Mouse (Mus musculus): Measurements from ENCODE around the gene Ccnq. TPM values are rescaled to one million over a fixed set of nuclear protein-coding genes. Genes with fewer than 3 reads are reported as not detected.

The Ccnq gene
- polyA plus RNA-seq, 1 experiment from 2014 or later = 37.9 TPM

GRCm38 (mm10) chr11:78780571-78780970 lies 29.0 kb upstream of the Ccnq start:
- WGBS = 84% methylated on average over 3 of the region's 3 CpGs
- no peak overlapping the region for H3K27ac ChIP-seq (replicated peaks)
- H3K4me1 ChIP-seq = peaks cover 30% of the 10 kb centered on the region
- no peak for DNase-seq (ENCODE audit: low spot score)
- no peaks in the 10 kb centered on the region for H3K36me3 ChIP-seq (replicated peaks)
- no peaks in the 10 kb centered on the region for H3K9me3 ChIP-seq
- no peak overlapping the region for H3K4me3 ChIP-seq
- H3K27me3 ChIP-seq (replicated peaks; ENCODE audit: low read depth, poor library complexity, severe bottlenecking) = peaks cover 7% of the 10 kb centered on the region; the same call in 1 of the 2 replicates

- H3K27me3 ChIP-seq (replicated peaks; ENCODE audit: low read depth, poor library complexity, severe bottlenecking) = peaks cover 7% of the 10 kb centered on the region; the same call in 1 of the 2 replicates
These were observed 28.5 kb upstream of the Ccnq start for GRCm38 (mm10) chr11:78780002-78780401.

GRCm38 (mm10) chr11:78777851-78778680 lies 26.5 kb upstream of the Ccnq start:
- DNase-seq (ENCODE audit: low spot score) = no peak
- peaks cover 22% of the 10 kb centered on the region for H3K4me1 ChIP-seq
- H3K4me3 ChIP-seq = no peak overlapping the region
- no peaks in the 10 kb centered on the region for H3K9me3 ChIP-seq
- 0 out of 2 replicates have a peak overlapping the region, but pooled peaks have one; percentile 14 for H3K27ac ChIP-seq (replicated peaks)
- 61% methylated on average over 10 of the region's 10 CpGs for WGBS
- no peaks in the 10 kb centered on the region for H3K36me3 ChIP-seq (replicated peaks)
- H3K27me3 ChIP-seq (replicated peaks; ENCODE audit: low read depth, poor library complexity, severe bottlenecking) = peaks cover 7% of the 10 kb centered on the region; the same call in 1 of the 2 replicates

More at GRCm38 (mm10) chr11:78780002-78780401, 28.5 kb upstream of the Ccnq start:
- Histone ChIP-seq H3K27ac (replicated peaks) (no peak overlapping the region), H3K36me3 (replicated peaks) (no peaks in the 10 kb centered on the region), H3K4me1 (peaks cover 30% of the 10 kb centered on the region), H3K9me3 (no peaks in the 10 kb centered on the region), H3K4me3 (no peak overlapping the region)
- WGBS = 95% methylated on average over 3 of the region's 3 CpGs
- DNase-seq (ENCODE audit: low spot score) = no peak

GRCm38 (mm10) chr11:78771751-78772283 lies 20.3 kb upstream of the Ccnq start:
- H3K27ac ChIP-seq (replicated peaks) = no peak overlapping the region
- H3K36me3 ChIP-seq (replicated peaks) = no peaks in the 10 kb centered on the region
- WGBS = 57% methylated on average over 11 of the region's 11 CpGs
- no peaks in the 10 kb centered on the region for H3K27me3 ChIP-seq (replicated peaks; ENCODE audit: low read depth, poor library complexity, severe bottlenecking)
- DNase-seq (ENCODE audit: low spot score) = no peak
- H3K4me1 ChIP-seq = peaks cover 20% of the 10 kb centered on the region
- H3K9me3 ChIP-seq = no peaks in the 10 kb centered on the region
- no peak overlapping the region for H3K4me3 ChIP-seq

DNA sequence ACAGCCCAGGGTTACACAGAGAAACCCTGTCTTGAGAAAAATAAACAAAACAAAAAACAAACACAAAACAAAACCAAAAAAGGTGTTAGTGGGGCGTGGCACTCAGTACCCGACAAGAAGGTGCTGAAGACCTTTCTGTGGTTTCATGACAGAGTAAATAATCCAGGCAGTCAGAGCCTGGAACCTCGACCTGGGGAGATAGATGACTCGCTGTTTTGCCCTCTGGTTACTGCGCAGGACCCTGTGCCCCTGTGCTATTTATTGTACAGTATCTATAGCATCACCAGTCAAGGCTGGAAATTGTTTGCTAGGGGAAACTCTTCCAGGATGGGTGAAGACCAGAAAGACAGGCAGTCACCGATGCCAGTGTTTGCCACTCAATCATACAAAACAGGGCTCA lies 18.9 kb upstream of the Ccnq start:
- Histone ChIP-seq H3K9me3 (no peaks in the 10 kb centered on the region), H3K4me1 (peaks cover 18% of the 10 kb centered on the region), H3K27ac (replicated peaks) (no peak overlapping the region), H3K4me3 (no peak overlapping the region), H3K36me3 (replicated peaks) (no peaks in the 10 kb centered on the region), H3K27me3 (replicated peaks; ENCODE audit: low read depth, poor library complexity, severe bottlenecking) (no peaks in the 10 kb centered on the region)
- WGBS = 87% methylated on average over 6 of the region's 6 CpGs
- no peak for DNase-seq (ENCODE audit: low spot score)

DNA sequence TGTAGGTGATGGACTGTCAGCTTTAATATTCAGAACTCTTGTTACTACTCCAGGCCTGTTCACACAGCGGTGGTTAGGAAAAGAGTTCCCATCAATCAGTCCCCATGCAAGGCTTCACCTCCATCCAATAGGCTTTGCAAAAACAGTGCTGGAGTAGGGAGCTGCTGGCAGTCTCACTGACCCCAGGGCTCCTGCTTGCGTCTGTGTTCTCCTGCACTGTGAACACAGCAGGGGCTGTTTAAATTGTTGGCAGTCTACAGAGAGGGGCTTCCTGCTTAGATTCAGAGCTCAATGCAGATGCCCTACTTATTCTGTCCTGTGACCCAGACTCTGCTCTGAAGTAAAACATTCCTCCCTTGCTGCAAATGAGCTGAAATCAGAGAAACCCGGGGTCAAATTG lies 17.2 kb upstream of the Ccnq start:
- 35% methylated on average over 3 of the region's 3 CpGs for WGBS
- Histone ChIP-seq H3K27ac (replicated peaks) (no peak overlapping the region), H3K9me3 (no peaks in the 10 kb centered on the region), H3K27me3 (replicated peaks; ENCODE audit: low read depth, poor library complexity, severe bottlenecking) (no peaks in the 10 kb centered on the region), H3K4me1 (peaks cover 18% of the 10 kb centered on the region), H3K36me3 (replicated peaks) (no peaks in the 10 kb centered on the region), H3K4me3 (no peak overlapping the region)
- no peak for DNase-seq (ENCODE audit: low spot score)

DNA sequence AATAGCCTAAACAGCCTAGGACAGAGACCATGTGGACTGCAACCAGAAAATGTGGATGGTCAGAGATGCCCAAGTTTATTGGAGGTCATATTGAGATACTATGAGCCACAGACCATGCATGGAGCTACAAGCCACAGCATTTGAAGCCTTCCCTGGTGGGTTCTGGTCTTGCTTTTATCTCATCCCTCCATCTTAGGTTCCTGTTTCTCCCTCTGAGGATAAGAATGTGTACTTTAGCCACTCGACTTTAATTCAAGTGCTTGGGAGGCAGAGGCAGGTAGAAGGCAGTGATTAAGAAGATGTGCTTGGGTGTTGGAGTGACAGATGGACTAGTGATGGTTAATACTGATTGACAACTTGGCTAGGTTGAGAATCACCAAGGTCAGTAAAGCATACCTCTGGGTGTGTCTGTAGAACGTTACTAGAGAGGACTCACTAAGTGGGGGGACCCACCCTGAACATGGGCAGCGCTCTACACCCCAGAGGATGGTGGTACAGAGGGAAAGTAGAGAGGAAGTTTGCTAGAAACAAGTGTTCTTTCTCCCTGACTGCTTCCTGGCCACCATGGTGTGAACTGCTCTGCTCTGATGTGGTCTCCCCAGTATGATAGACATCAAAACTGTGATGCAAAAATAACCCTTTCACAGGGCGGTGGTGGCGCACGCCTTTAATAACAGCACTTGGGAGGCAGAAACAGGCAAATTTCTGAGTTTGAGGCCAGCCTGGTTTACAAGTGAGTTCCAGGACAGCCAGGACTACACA lies 14.7 kb upstream of the Ccnq start:
- no peak overlapping the region for H3K27ac ChIP-seq (replicated peaks)
- H3K36me3 ChIP-seq (replicated peaks) = no peaks in the 10 kb centered on the region
- no peak for DNase-seq (ENCODE audit: low spot score)
- no peak overlapping the region for H3K4me3 ChIP-seq
- H3K27me3 ChIP-seq (replicated peaks; ENCODE audit: low read depth, poor library complexity, severe bottlenecking) = no peaks in the 10 kb centered on the region
- H3K9me3 ChIP-seq = no peaks in the 10 kb centered on the region
- 90% methylated on average over 6 of the region's 6 CpGs for WGBS
- peaks cover 18% of the 10 kb centered on the region for H3K4me1 ChIP-seq

- no peak for DNase-seq (ENCODE audit: low spot score)
- H3K27me3 ChIP-seq (replicated peaks; ENCODE audit: low read depth, poor library complexity, severe bottlenecking) = 0 out of 2 replicates have a peak, but pooled peaks cover 4% of the 10 kb centered on the region
- H3K27ac ChIP-seq (replicated peaks) = no peak overlapping the region
- peaks cover 18% of the 10 kb centered on the region for H3K4me1 ChIP-seq
- no peaks in the 10 kb centered on the region for H3K9me3 ChIP-seq
- WGBS = 81% methylated on average over 6 of the region's 6 CpGs
- H3K4me3 ChIP-seq = no peak overlapping the region
- H3K36me3 ChIP-seq (replicated peaks) = no peaks in the 10 kb centered on the region
These were observed 13.3 kb upstream of the Ccnq start for GRCm38 (mm10) chr11:78764820-78765219.

DNA sequence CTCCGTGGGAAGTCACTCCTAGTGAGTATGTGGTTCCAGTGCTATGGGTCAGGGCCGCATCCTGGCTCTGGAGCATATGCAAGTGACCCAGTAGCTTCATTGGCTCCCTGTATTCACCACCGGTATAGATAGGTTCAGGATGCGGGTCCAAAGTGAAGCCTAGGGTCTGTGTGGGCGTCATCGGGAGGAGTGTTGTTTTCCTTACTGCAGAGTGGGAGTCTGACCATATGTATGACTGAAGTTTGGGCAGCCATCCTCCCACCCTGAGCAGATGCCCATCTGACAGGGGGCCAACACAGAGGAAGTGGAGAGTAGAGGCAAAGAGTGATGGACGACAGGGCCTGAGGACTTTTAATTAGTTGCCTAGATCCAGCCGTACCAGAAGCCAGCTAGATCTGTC lies 12.8 kb upstream of the Ccnq start:
- H3K4me3 ChIP-seq = no peak overlapping the region
- H3K27me3 ChIP-seq (replicated peaks; ENCODE audit: low read depth, poor library complexity, severe bottlenecking) = 0 out of 2 replicates have a peak, but pooled peaks cover 4% of the 10 kb centered on the region
- no peak for DNase-seq (ENCODE audit: low spot score)
- H3K36me3 ChIP-seq (replicated peaks) = no peaks in the 10 kb centered on the region
- no peak overlapping the region for H3K27ac ChIP-seq (replicated peaks)
- peaks cover 18% of the 10 kb centered on the region for H3K4me1 ChIP-seq
- WGBS = 82% methylated on average over 8 of the region's 8 CpGs
- H3K9me3 ChIP-seq = no peaks in the 10 kb centered on the region

DNA sequence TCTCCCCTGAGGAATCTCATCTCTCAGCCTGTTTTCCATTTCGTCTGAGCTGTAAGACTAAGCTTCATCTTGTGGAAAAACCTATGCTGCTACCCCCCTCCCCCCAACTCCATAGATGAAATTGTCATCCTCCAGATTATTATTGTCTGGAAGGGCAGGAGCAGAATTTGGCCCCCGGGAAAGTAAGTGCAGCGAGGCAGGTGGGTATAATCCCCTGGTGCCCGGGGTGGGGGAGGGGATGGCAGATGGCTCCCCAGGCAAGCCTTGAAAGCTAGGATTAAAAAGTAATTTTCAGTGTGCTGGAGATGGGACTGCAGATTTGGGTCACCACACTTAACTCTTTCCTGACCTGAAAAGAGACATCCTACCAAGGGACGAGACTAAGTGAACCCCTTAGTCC lies 10.7 kb upstream of the Ccnq start:
- no peak for DNase-seq (ENCODE audit: low spot score)
- Histone ChIP-seq H3K27ac (replicated peaks) (no peak overlapping the region), H3K4me3 (no peak overlapping the region), H3K36me3 (replicated peaks) (no peaks in the 10 kb centered on the region), H3K4me1 (peaks cover 14% of the 10 kb centered on the region), H3K27me3 (replicated peaks; ENCODE audit: low read depth, poor library complexity, severe bottlenecking) (0 out of 2 replicates have a peak, but pooled peaks cover 4% of the 10 kb centered on the region), H3K9me3 (no peaks in the 10 kb centered on the region)
- WGBS = 32% methylated on average over 5 of the region's 5 CpGs

DNA sequence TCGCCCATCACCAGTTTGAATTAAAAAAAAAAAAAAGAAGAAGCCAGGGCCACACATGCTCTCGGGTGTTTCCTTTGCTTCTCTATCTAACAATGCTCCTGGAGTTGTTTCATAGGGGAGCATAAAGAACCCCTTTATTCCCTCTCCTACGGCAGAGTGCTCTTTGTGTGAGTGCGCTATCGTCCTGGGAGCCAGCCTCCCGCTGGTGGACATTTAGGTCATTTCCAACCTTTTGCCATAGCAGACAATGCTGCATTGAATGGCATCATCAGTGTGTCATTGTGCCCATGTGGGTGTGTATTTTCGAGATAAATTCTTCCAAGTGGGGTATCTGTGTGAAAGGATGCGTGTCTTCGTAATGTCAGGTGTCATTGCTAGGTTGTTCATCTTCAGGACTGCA lies 9.6 kb upstream of the Ccnq start:
- H3K27ac ChIP-seq (replicated peaks) = no peak overlapping the region
- H3K9me3 ChIP-seq = no peaks in the 10 kb centered on the region
- no peaks in the 10 kb centered on the region for H3K36me3 ChIP-seq (replicated peaks)
- no peak for DNase-seq (ENCODE audit: low spot score)
- WGBS = 56% methylated on average over 9 of the region's 9 CpGs
- peaks cover 14% of the 10 kb centered on the region for H3K4me1 ChIP-seq
- 0 out of 2 replicates have a peak, but pooled peaks cover 4% of the 10 kb centered on the region for H3K27me3 ChIP-seq (replicated peaks; ENCODE audit: low read depth, poor library complexity, severe bottlenecking)
- no peak overlapping the region for H3K4me3 ChIP-seq

DNA sequence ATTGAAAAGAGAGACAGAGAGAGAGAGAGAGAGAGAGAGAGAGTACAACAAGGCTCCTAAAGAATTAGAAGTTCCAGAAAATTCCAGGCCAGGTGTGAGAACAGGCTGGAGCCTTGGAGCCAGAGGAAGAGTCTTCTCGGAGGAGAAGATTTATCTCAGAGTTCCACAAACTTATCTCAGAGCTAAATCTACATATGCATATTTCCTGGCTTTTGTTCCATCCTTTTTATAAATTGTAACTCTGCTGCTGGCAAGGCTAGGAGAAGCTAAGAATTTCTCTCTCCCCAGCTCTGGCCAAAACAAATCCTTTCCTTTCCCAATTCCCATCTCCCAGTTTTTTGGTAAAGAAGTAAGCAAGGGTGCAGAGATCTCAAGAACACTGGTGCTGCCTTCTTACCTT lies 3.8 kb upstream of the Ccnq start:
- H3K27ac ChIP-seq (replicated peaks) = no peak overlapping the region
- no peaks in the 10 kb centered on the region for H3K9me3 ChIP-seq
- DNase-seq (ENCODE audit: low spot score) = no peak
- WGBS = 87% methylated on average over 1 of the region's 1 CpGs
- H3K36me3 ChIP-seq (replicated peaks) = no peaks in the 10 kb centered on the region
- no peaks in the 10 kb centered on the region for H3K27me3 ChIP-seq (replicated peaks; ENCODE audit: low read depth, poor library complexity, severe bottlenecking)
- H3K4me3 ChIP-seq = no peak overlapping the region
- H3K4me1 ChIP-seq = peaks cover 32% of the 10 kb centered on the region

Measured in embryonic facial prominence, embryonic 10.5 days (tissue).